ENCODE assay signal across 22 mouse cellular contexts in the genomic region with DNA sequence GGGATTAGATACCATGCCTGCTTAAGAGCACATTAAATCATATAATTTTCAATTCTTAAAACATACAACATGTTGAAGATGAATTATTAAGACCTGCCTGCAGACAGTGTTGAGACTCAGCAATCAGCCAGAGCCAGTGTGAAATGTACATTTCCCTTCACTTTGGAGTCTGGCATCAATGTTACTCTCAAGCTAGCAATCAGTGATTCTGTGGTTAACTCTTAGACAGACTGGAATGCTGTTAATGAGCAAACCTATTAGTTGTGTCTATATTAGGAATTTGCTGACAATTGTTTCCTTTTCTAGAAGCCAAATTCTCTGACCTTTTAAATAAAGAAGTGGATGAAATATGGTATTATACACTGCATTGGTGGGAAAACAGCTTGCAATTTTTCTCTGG.
"Had no signal": no experiment of that assay in that cellular context is flagged by ENCODE, and none has a peak within 500 bp of the region (broad histone marks: within the 10 kb centered on the region; RNA-seq: fewer than 3 reads in every experiment).

No protein-coding gene starts in this region.

- H3K27ac ChIP-seq: heart, adult 2 months; heart, embryonic 13.5 days; heart, embryonic 15.5 days; hindbrain, embryonic 13.5 days; hindbrain, embryonic 15.5 days; hindbrain, postnatal 0 days; limb, embryonic 13.5 days; limb, embryonic 15.5 days; liver, embryonic 12.5 days; liver, embryonic 14.5 days had no signal

- H3K4me2 ChIP-seq: heart, embryonic 11.5 days; heart, embryonic 13.5 days; heart, embryonic 15.5 days; hindbrain, embryonic 13.5 days; hindbrain, embryonic 15.5 days; limb, embryonic 13.5 days; limb, embryonic 15.5 days; liver, embryonic 12.5 days had no signal

- H3K36me3 ChIP-seq: heart, embryonic 13.5 days; heart, embryonic 15.5 days; hindbrain, embryonic 13.5 days; hindbrain, embryonic 15.5 days; limb, embryonic 13.5 days; limb, embryonic 15.5 days; liver, embryonic 12.5 days had no signal

- H3K4me3 ChIP-seq: heart, adult 2 months; heart, embryonic 13.5 days; heart, embryonic 15.5 days; hindbrain, embryonic 13.5 days; hindbrain, embryonic 15.5 days; limb, embryonic 13.5 days; limb, embryonic 15.5 days; liver, embryonic 12.5 days had no signal

- DNase-seq: forebrain, postnatal 0 days; gastrocnemius, postnatal 14 days; gastrocnemius, postnatal 36 days; heart, adult 11 months; heart, adult 2 months; heart, postnatal 14 days; heart, postnatal 36 days; kidney, postnatal 10 days; layer of hippocampus, adult 9-11 months; layer of hippocampus, postnatal 36 days; left cerebral cortex, postnatal 4 days had no signal

- H3K4me1 ChIP-seq: heart, embryonic 13.5 days; heart, embryonic 15.5 days; hindbrain, embryonic 13.5 days; hindbrain, embryonic 15.5 days; limb, embryonic 13.5 days; limb, embryonic 15.5 days; liver, embryonic 12.5 days had no signal

- ATAC-seq: forebrain, postnatal 0 days; hindbrain, postnatal 0 days; intestine, embryonic 16.5 days; liver, embryonic 12.5 days had no signal

- H3K9ac ChIP-seq: forebrain, postnatal 0 days; heart, embryonic 13.5 days; heart, embryonic 15.5 days; hindbrain, embryonic 13.5 days; hindbrain, embryonic 15.5 days; limb, embryonic 13.5 days; limb, embryonic 15.5 days; liver, embryonic 12.5 days; liver, embryonic 14.5 days had no signal

- H3K9me3 ChIP-seq: heart, embryonic 13.5 days; heart, embryonic 15.5 days; hindbrain, embryonic 13.5 days; hindbrain, embryonic 15.5 days; limb, embryonic 13.5 days; limb, embryonic 15.5 days; liver, embryonic 12.5 days had no signal

- H3K27me3 ChIP-seq: heart, embryonic 13.5 days; heart, embryonic 15.5 days; hindbrain, embryonic 13.5 days; hindbrain, embryonic 15.5 days; limb, embryonic 13.5 days; limb, embryonic 15.5 days; liver, embryonic 12.5 days had no signal
